Mouse (Mus musculus): Measurements from ENCODE around the gene Slc25a20. TPM values are rescaled to one million over a fixed set of nuclear protein-coding genes. Genes with fewer than 3 reads are reported as not detected.
"Not testable (repeated sequence)": the region's sequence is repeated elsewhere in the genome, so short reads cannot be mapped to it uniquely, and the experiment has no call there.

Slc25a20 gene
- polyA plus RNA-seq, 1 experiment from 2014 or later: 25.2 TPM

GRCm38 (mm10) chr9:108635415-108635814, 26.5 kb upstream of the Slc25a20 start:
- no peak overlapping the region for H3K4me2 ChIP-seq (replicated peaks; ENCODE audit: low read depth, low read length)
- no peak overlapping the region for H3K4me3 ChIP-seq (ENCODE audit: low read depth, low read length)
- H3K4me1 ChIP-seq (ENCODE audit: control insufficient read depth, insufficient read depth, low read length): no peaks in the 10 kb centered on the region
- no peaks in the 10 kb centered on the region for H3K27me3 ChIP-seq (ENCODE audit: control insufficient read depth, insufficient read depth, low read length)
- H3K27ac ChIP-seq (ENCODE audit: low read length): no peak overlapping the region
- no peak overlapping the region for H3K9ac ChIP-seq (replicated peaks; ENCODE audit: low read depth, low read length)
- WGBS: 81% methylated on average over 2 of the region's 2 CpGs
- no peak for ATAC-seq (ENCODE audit: insufficient number of reproducible peaks, insufficient read depth, low FRiP score, low read depth)
- H3K9me3 ChIP-seq (ENCODE audit: control insufficient read depth, low read depth, low read length): no peaks in the 10 kb centered on the region
- H3K36me3 ChIP-seq (ENCODE audit: control insufficient read depth, insufficient read depth, low read length): peaks cover 3% of the 10 kb centered on the region; the same call in 1 of the 2 replicates

GRCm38 (mm10) chr9:108639825-108640224, 22.1 kb upstream of the Slc25a20 start:
- H3K36me3 ChIP-seq (ENCODE audit: control insufficient read depth, insufficient read depth, low read length): peaks cover 10% of the 10 kb centered on the region; the same call in 1 of the 2 replicates
- no peaks in the 10 kb centered on the region for H3K4me1 ChIP-seq (ENCODE audit: control insufficient read depth, insufficient read depth, low read length)
- no peaks in the 10 kb centered on the region for H3K9me3 ChIP-seq (ENCODE audit: control insufficient read depth, low read depth, low read length)
- no peak for ATAC-seq (ENCODE audit: insufficient number of reproducible peaks, insufficient read depth, low FRiP score, low read depth)
- no peak overlapping the region for H3K9ac ChIP-seq (replicated peaks; ENCODE audit: low read depth, low read length)
- 88% methylated on average over 2 of the region's 2 CpGs for WGBS
- no peak overlapping the region for H3K27ac ChIP-seq (ENCODE audit: low read length)
- no peak overlapping the region for H3K4me2 ChIP-seq (replicated peaks; ENCODE audit: low read depth, low read length)
- no peak overlapping the region for H3K4me3 ChIP-seq (ENCODE audit: low read depth, low read length)
- H3K27me3 ChIP-seq (ENCODE audit: control insufficient read depth, insufficient read depth, low read length): no peaks in the 10 kb centered on the region

DNA sequence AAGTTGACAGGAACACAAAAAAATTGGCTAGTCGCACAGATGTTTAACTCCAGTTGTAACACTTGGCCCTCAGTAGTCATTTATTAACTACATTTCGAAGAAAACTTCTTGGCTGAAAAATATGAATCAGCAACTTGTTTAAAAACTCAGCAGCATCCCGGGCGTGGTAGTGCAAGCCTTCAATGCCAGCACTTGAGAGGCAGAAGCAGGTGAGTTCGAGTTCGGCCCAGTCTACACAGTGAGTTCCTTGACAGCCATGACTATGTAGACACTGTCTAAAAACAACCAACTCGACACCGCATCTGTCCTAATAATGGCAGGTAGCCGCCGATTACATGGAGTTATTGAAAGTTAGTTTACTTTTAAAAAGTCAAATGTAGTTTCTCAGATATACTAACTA, 13.7 kb upstream of the Slc25a20 start:
- H3K27me3 ChIP-seq (ENCODE audit: control insufficient read depth, insufficient read depth, low read length): no peaks in the 10 kb centered on the region
- WGBS: 24% methylated on average over 10 of the region's 10 CpGs
- H3K27ac ChIP-seq (ENCODE audit: low read length): no peak overlapping the region; the same call in 1 of the 2 replicates
- ATAC-seq (ENCODE audit: insufficient number of reproducible peaks, insufficient read depth, low FRiP score, low read depth): no peak
- H3K36me3 ChIP-seq (ENCODE audit: control insufficient read depth, insufficient read depth, low read length): no peaks in the 10 kb centered on the region; the same call in 1 of the 2 replicates
- H3K4me1 ChIP-seq (ENCODE audit: control insufficient read depth, insufficient read depth, low read length): no peaks in the 10 kb centered on the region
- H3K4me2 ChIP-seq (replicated peaks; ENCODE audit: low read depth, low read length): peak overlapping the region; percentile 66
- no peaks in the 10 kb centered on the region for H3K9me3 ChIP-seq (ENCODE audit: control insufficient read depth, low read depth, low read length)
- H3K9ac ChIP-seq (replicated peaks; ENCODE audit: low read depth, low read length): peak overlapping the region; percentile 82
- H3K4me3 ChIP-seq (ENCODE audit: low read depth, low read length): peak overlapping the region; percentile 92

DNA sequence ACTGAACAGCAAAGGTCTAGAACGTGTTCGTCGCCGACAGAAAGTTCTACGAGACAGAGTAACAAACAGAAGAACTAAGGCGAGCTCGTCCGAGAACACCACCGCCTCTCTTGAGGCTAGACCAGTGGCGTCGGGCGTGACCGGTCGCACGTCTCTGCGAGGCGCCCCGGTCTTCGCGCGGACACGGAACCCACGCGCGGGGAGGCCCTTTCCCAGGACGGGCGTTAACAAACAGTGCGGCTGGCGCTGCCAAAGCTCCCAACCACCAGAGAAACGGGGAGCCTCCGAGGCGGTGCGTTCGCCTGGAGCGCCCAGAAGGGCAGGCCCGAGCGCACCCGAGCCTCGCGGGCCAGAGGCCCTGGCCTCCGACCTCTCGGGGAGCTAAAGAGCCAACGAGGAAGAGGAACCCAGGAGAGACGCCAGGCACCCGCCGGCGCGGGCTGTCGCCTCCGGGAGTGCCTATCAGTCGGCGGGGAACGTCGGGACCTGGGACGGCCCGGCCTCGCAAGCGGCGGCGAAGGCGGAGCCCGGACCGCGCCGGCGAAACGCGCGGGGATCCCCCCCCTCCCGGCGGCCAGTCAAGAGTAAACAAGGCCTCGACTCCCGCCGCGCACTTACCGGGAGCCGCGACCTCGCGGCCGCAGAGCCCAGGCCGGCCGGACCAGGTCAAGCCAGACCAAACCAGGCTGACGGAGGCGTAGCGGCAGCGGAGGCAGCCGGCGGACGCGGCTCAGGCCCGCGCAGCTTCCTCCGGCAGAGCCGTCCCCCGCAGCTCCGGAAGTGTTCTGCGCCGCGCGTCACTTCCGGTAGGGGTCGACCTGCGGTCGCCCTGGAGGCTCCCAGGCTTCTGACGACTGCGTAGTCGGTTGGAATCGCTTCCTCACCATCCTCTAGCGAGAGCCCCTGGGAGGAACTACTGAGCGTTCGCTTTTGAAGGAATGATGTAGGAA, 13.0 kb upstream of the Slc25a20 start, which contains the start of gene Arih2:
Gene Arih2 (minus strand): TSS at position 776 of the 950 bp plus-strand sequence.
- Histone ChIP-seq H3K27me3 (ENCODE audit: control insufficient read depth, insufficient read depth, low read length) (no peaks in the 10 kb centered on the region), H3K4me2 (replicated peaks; ENCODE audit: low read depth, low read length) (peak within 1 kb of the TSS; percentile 66), H3K9me3 (ENCODE audit: control insufficient read depth, low read depth, low read length) (no peaks in the 10 kb centered on the region), H3K4me3 (ENCODE audit: low read depth, low read length) (peak within 1 kb of the TSS; percentile 92), H3K27ac (ENCODE audit: low read length) (peak within 1 kb of the TSS; percentile 91), H3K36me3 (ENCODE audit: control insufficient read depth, insufficient read depth, low read length) (no peaks in the 10 kb centered on the region; the same call in 1 of the 2 replicates), H3K9ac (replicated peaks; ENCODE audit: low read depth, low read length) (peak within 1 kb of the TSS; percentile 82), H3K4me1 (ENCODE audit: control insufficient read depth, insufficient read depth, low read length) (no peaks in the 10 kb centered on the region)
- ATAC-seq (ENCODE audit: insufficient number of reproducible peaks, insufficient read depth, low FRiP score, low read depth): peak; percentile 98
- WGBS: under 1% methylated on average over 112 of the region's 112 CpGs

DNA sequence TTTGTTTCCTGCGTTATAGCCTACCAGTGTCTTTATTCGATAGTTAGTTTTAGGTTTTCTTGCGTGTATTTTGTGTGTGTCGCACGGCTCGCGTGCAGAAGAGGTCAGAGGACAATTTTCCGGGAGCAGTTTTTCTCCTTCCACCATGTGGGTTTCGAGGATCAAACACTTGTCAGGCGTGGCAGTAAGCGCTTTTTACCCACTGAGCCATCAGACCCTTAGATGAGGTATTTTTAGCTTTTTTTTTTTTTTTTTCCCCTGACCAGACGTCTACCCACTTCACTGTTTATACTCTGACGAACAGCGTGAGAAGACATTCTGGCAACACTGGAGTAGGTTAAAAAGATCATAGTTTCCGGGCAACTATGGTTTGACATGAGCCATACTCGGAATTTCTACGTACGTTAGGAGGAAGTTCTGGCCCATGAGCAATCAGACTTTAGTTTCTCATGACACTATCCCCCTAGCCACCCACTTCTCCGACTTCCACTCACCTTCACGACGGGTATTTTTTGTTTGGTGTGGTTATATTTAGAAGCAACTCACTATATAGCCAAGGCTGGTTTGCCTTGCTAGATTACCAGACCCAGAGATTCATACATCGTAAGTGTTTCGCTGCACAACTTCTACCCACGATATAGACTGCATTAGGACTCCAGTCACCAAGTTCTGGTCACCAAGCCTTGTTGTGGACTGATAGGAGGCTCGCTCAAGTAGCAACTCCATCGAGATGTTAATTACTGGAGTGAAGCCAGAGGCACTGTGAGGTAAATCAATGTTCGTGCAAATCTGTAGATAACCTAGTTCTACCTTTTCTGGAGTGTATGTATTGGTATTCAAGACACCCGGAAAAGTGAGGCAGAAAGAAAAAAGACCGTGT, 12.1 kb upstream of the Slc25a20 start:
- Histone ChIP-seq H3K27ac (ENCODE audit: low read length) (peak overlapping the region; percentile 91), H3K36me3 (ENCODE audit: control insufficient read depth, insufficient read depth, low read length) (no peaks in the 10 kb centered on the region; the same call in 1 of the 2 replicates), H3K9ac (replicated peaks; ENCODE audit: low read depth, low read length) (peak overlapping the region; percentile 82), H3K4me3 (ENCODE audit: low read depth, low read length) (peak overlapping the region; percentile 92), H3K4me2 (replicated peaks; ENCODE audit: low read depth, low read length) (peak overlapping the region; percentile 66), H3K4me1 (ENCODE audit: control insufficient read depth, insufficient read depth, low read length) (no peaks in the 10 kb centered on the region), H3K27me3 (ENCODE audit: control insufficient read depth, insufficient read depth, low read length) (no peaks in the 10 kb centered on the region), H3K9me3 (ENCODE audit: control insufficient read depth, low read depth, low read length) (no peaks in the 10 kb centered on the region)
- no peak for ATAC-seq (ENCODE audit: insufficient number of reproducible peaks, insufficient read depth, low FRiP score, low read depth)
- WGBS: 23% methylated on average over 29 of the region's 29 CpGs

DNA sequence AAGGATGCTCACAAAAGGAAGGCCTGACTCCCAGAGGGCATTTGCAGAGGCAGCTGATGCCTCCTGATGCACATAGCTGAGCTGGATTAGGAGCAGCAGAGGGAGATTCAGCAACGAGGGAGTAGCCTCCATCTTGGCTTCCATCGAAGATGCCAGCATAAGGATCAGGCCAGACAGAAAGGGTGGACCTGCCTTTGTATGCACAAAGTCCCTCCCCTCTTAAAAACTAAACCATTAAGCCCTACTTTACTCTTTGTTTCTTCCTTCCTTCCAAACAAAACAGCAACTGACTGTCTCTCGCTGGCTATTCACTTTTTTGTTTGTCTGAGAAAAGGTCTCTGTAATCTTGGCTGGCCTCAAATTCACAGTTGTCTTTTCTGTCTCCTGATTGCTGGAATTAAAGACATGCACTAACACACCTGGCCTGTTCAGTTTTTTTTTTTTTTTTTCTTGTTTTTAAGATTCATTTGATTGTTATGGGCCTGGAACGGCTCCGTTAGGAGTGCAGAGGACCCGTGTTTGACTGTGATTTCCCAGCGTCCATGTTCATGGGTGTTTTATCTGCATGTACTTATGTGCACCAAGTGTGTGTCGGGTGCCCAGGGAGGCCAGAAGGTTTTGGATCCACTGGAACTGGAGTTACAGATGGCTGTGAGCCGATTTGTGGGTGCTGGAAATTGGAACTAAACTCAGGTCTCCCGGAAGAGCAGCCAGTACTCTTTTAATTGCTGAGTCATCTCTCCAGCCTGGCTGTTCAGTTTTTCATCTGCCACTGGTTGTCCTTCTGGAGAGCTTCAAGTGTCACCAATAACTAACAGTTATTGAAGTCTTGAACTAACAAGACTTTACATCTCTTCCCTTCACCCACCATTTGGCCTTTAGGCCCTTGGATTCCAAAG, 7.1 kb upstream of the Slc25a20 start:
- WGBS: 70% methylated on average over 10 of the region's 10 CpGs
- no peak overlapping the region for H3K4me2 ChIP-seq (replicated peaks; ENCODE audit: low read depth, low read length)
- no peaks in the 10 kb centered on the region for H3K9me3 ChIP-seq (ENCODE audit: control insufficient read depth, low read depth, low read length)
- no peaks in the 10 kb centered on the region for H3K27me3 ChIP-seq (ENCODE audit: control insufficient read depth, insufficient read depth, low read length)
- H3K4me3 ChIP-seq (ENCODE audit: low read depth, low read length): no peak overlapping the region
- no peaks in the 10 kb centered on the region for H3K36me3 ChIP-seq (ENCODE audit: control insufficient read depth, insufficient read depth, low read length)
- no peak overlapping the region for H3K9ac ChIP-seq (replicated peaks; ENCODE audit: low read depth, low read length)
- H3K4me1 ChIP-seq (ENCODE audit: control insufficient read depth, insufficient read depth, low read length): no peaks in the 10 kb centered on the region
- H3K27ac ChIP-seq (ENCODE audit: low read length): no peak overlapping the region
- no peak for ATAC-seq (ENCODE audit: insufficient number of reproducible peaks, insufficient read depth, low FRiP score, low read depth)

GRCm38 (mm10) chr9:108655865-108656264, 6.0 kb upstream of the Slc25a20 start:
- not testable (repeated sequence) for H3K27me3 ChIP-seq (ENCODE audit: control insufficient read depth, insufficient read depth, low read length); H3K9ac ChIP-seq (replicated peaks; ENCODE audit: low read depth, low read length); H3K4me1 ChIP-seq (ENCODE audit: control insufficient read depth, insufficient read depth, low read length); H3K27ac ChIP-seq (ENCODE audit: low read length); H3K4me2 ChIP-seq (replicated peaks; ENCODE audit: low read depth, low read length); H3K4me3 ChIP-seq (ENCODE audit: low read depth, low read length); H3K9me3 ChIP-seq (ENCODE audit: control insufficient read depth, low read depth, low read length); ATAC-seq (ENCODE audit: insufficient number of reproducible peaks, insufficient read depth, low FRiP score, low read depth); H3K36me3 ChIP-seq (ENCODE audit: control insufficient read depth, insufficient read depth, low read length)
- 60% methylated on average over 7 of the region's 7 CpGs for WGBS
